Mouse (Mus musculus) heart, embryonic 14.5 days (tissue): Measurements from ENCODE around the gene Afm. TPM values are rescaled to one million over a fixed set of nuclear protein-coding genes. Genes with fewer than 3 reads are reported as not detected.

Experiments
- ATAC-seq: fragments of 200-750 bp; cut with Nextera tagmentation; 2 replicates; pipeline ENCODE4 v1.8.0; 2017; ENCODE audit warnings: low read depth, moderate TSS enrichment; ENCODE audit not compliant: insufficient number of reproducible peaks, insufficient read depth, low FRiP score
- H3K27ac ChIP-seq, 2 experiments: fragments of 200-500 bp in 1 of 2; fragments of 300-500 bp in 1 of 2; sonication (generic) in 1 of 2; replicated peaks in 1 of 2; 2 replicates each; pipeline ENCODE4 v1.5.1; 2012 to 2014; ENCODE audit warnings: low read depth in 2 of 2, low read length in 2 of 2, control low read depth in 1 of 2, mild to moderate bottlenecking in 1 of 2, mixed read lengths in 1 of 2; ENCODE audit not compliant: control insufficient read depth in 1 of 2, insufficient read depth in 1 of 2
- H3K27me3 ChIP-seq: fragments of 300-500 bp; sonication (generic); 2 replicates; pipeline ENCODE4 v1.6.1; 2014; ENCODE audit warnings: mild to moderate bottlenecking, low read length, control low read depth; ENCODE audit not compliant: control insufficient read depth, insufficient read depth
- H3K36me3 ChIP-seq: fragments of 300-500 bp; sonication (generic); 2 replicates; pipeline ENCODE4 v1.6.1; 2014; ENCODE audit warnings: mild to moderate bottlenecking, control low read depth, low read length, mixed read lengths; ENCODE audit not compliant: control insufficient read depth, insufficient read depth
- H3K4me1 ChIP-seq, 2 experiments: fragments of 200-500 bp in 1 of 2; fragments of 300-500 bp in 1 of 2; sonication (generic) in 1 of 2; 2 replicates each; pipeline ENCODE4 v1.6.1; 2012 to 2014; ENCODE audit warnings: low read length in 2 of 2, control low read depth in 1 of 2, mixed read lengths in 1 of 2; ENCODE audit not compliant: control insufficient read depth in 2 of 2, insufficient read depth in 2 of 2
- H3K4me2 ChIP-seq: fragments of 300-500 bp; sonication (generic); 2 replicates; pipeline ENCODE4 v1.6.1; 2014; ENCODE audit warnings: mild to moderate bottlenecking, low read length
- H3K4me3 ChIP-seq, 2 experiments: fragments of 200-500 bp in 1 of 2; fragments of 300-500 bp in 1 of 2; sonication (generic) in 1 of 2; 2 replicates each; pipeline ENCODE4 v1.5.1; 2012 to 2014; ENCODE audit warnings: low read length in 2 of 2, mild to moderate bottlenecking in 2 of 2, control low read depth in 1 of 2, low read depth in 1 of 2, moderate library complexity in 1 of 2; ENCODE audit not compliant: control insufficient read depth in 1 of 2, insufficient read depth in 1 of 2
- H3K9ac ChIP-seq: fragments of 300-500 bp; sonication (generic); 2 replicates; pipeline ENCODE4 v1.6.1; 2014; ENCODE audit warnings: mild to moderate bottlenecking, low read length
- H3K9me3 ChIP-seq: fragments of 300-500 bp; sonication (generic); 2 replicates; pipeline ENCODE4 v1.6.1; 2016; ENCODE audit warnings: low read length, control low read depth; ENCODE audit not compliant: control insufficient read depth
- WGBS: fragments of 180-500 bp; shearing (Covaris S2); extraction: QIAGEN DNeasy Blood & Tissue Kit; methylation state at CpG from one replicate; pipeline ENCODE4 v1.1.7; 2014; 5-methylcytosine and 5-hydroxymethylcytosine counted together
- polyA plus RNA-seq: library from polyadenylated mRNA; unstranded; fragments of >200 nt; fragmentation: Nextera tagmentation; extraction: Ambion mirVana; gene quantifications from 2 replicates; pipeline ENCODE4 v1.2.1, GENCODE M21; 2014

Afm gene
- polyA plus RNA-seq, 1 experiment from 2014 or later = not detected

DNA sequence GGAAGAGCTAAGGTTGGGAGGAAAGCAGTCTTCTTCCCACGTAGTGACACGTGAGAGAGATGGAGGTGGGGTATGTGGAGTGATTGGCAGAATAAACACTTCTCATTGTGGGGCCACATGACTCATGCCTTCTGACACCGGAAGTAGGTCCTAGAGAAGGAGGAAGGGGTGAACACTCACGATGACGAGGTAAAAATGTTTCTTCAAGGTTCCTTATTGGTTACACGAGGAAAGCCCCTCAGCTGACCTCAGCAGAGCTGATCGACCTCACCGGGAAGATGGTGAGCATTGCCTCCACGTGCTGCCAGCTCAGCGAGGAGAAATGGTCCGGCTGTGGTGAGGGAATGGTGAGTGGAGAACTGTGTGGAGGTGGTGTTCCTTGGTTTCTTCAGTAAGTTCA, 14.0 kb upstream of the Afm start:
- Histone ChIP-seq H3K27ac (no peak overlapping the region), H3K27me3 (no peaks in the 10 kb centered on the region), H3K4me2 (no peak overlapping the region), H3K36me3 (no peaks in the 10 kb centered on the region), H3K4me3 (no peak overlapping the region), H3K9ac (no peak overlapping the region), H3K4me1 (no peaks in the 10 kb centered on the region), H3K9me3 (no peaks in the 10 kb centered on the region)
- WGBS = 68% methylated on average over 11 of the region's 11 CpGs
- no peak for ATAC-seq

DNA sequence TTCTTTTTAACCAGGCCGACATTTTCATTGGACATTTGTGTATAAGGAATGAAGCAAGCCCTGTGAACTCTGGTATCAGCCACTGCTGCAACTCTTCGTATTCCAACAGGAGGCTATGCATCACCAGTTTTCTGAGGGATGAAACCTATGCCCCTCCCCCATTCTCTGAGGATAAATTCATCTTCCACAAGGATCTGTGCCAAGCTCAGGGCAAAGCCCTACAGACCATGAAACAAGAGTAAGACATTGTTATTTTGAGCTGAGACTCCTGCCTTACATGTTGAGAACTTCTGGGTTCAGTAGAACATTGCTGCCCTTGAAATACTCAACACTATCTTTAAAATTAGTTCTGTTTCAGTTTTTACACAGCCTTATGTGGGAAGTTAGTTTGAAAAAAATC, 12.2 kb upstream of the Afm start:
- Histone ChIP-seq H3K27me3 (no peaks in the 10 kb centered on the region), H3K9ac (no peak overlapping the region), H3K4me2 (no peak overlapping the region), H3K36me3 (no peaks in the 10 kb centered on the region), H3K27ac (no peak overlapping the region), H3K4me3 (no peak overlapping the region), H3K4me1 (no peaks in the 10 kb centered on the region), H3K9me3 (no peaks in the 10 kb centered on the region)
- 75% methylated on average over 2 of the region's 2 CpGs for WGBS
- no peak for ATAC-seq

DNA sequence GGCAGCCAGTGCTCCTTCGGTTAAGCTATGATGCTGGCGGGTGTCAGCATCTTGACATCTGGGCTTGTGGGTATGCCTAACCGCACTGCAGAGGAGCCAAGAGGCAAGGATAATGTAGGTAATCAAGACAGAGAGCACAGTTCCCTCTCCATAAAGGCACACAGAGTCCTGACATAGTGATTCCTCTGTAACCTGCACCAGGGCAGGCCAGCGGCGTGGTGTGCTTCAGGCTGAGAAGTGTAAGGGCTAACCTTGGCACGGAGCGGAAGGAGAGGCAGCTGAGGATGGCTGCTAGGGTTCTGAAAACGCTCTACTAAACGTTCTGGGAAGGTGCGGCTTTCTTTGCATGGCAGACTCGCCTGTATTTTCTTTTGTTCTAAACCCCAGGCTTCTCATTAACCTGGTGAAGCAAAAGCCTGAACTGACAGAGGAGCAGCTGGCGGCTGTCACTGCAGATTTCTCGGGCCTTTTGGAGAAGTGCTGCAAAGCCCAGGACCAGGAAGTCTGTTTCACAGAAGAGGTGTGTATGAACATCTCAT, 11.3 kb upstream of the Afm start:
- Histone ChIP-seq H3K27me3 (no peaks in the 10 kb centered on the region), H3K27ac (no peak overlapping the region), H3K9me3 (no peaks in the 10 kb centered on the region), H3K9ac (no peak overlapping the region), H3K36me3 (no peaks in the 10 kb centered on the region), H3K4me2 (no peak overlapping the region), H3K4me1 (no peaks in the 10 kb centered on the region), H3K4me3 (no peak overlapping the region)
- ATAC-seq = no peak
- 65% methylated on average over 13 of the region's 13 CpGs for whole genome bisulfite sequencing

DNA sequence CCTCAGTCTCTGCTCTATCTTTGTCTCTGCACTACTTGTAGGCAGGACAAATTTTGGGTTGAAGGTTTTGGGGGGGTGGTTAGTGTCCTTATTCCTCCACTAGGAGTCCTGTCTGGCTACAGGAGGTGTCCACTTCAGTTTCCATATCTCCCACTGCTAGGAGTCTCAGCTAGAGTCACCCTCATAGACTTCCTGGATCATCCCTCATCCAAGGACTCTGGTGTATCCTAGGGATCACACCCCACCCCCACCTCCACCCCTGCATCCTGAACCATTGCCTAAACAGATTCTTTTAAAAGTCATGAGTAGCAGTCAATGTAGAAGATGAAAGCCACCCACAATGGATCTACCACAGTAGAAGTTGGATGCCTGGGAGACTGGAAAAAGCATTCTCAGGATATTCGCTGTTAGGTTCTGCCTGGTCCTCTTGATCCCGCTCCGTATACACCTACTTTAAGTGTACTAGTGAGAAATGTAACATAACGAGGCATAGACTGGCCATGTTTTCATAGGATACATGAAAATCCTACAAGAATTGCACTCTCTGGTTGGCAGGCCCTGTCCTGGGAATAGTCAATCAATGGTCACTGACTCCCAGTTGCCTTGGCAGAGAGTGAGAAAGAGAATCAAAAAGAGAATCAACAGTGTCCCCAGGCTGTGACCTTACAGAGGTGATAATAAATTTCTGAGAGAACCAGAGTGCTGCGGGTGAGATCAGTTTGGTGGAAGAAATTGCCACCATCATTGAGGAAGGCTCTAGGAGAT, 8.7 kb upstream of the Afm start:
- Histone ChIP-seq H3K27me3 (no peaks in the 10 kb centered on the region), H3K27ac (no peak overlapping the region), H3K4me1 (no peaks in the 10 kb centered on the region), H3K36me3 (no peaks in the 10 kb centered on the region), H3K4me3 (no peak overlapping the region), H3K9me3 (no peaks in the 10 kb centered on the region), H3K9ac (no peak overlapping the region), H3K4me2 (no peak overlapping the region)
- no peak for ATAC-seq
- WGBS = 83% methylated on average over 5 of the region's 5 CpGs

DNA sequence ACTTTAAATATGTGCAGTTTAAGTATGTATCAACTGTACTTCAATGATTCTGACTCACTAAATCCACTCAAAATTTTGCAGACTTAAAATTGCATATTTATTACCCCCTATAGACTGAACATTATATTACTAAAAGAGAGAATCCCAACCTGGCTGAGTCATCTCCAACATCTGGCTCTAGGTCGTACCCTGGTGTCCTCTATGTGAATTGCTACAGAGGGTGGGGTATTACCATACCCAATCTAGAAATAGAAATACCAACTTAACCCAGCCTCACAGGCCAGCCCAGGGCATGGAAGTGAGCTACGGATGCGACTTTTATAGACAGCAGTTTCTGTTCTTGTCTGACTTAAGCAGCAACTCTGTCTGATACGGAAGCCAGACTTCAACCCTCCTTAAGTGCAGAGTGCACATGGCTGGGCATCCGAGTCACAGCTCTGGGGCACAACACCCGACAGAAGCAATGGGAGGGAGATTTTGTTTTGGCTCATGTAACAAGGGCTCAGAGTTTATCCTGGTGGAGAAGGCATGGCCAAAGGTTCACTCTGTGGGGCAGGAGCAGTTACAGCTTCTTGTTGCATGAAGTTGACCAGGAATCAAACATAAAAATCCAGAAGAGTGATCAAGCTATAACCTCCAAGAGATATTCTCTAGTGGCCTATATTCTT, 6.3 kb upstream of the Afm start:
- Histone ChIP-seq H3K4me3 (no peak overlapping the region), H3K36me3 (no peaks in the 10 kb centered on the region)

DNA sequence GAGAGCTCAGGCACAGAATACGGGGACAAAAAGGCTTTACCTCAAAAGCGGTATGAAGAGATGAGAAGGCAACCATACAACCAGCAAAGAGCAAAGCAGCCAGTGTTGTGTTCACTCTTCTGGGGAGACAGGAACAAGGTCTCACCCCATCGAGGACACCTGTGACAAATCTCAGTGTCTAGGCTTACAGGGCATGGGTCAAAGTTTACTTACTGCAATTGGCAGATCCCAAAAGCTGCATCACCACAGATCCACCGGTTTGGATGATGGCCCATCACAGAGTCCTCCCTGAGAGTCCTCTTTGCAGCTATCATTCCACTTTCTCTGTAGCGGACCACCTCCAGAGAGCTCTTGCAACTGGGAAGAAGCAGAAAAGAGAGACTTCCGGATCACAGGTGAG, 3.2 kb upstream of the Afm start:
- Histone ChIP-seq H3K4me2 (no peak overlapping the region), H3K4me1 (no peaks in the 10 kb centered on the region), H3K9ac (no peak overlapping the region), H3K4me3 (no peak overlapping the region), H3K9me3 (no peaks in the 10 kb centered on the region), H3K27me3 (no peaks in the 10 kb centered on the region), H3K36me3 (no peaks in the 10 kb centered on the region), H3K27ac (no peak overlapping the region)
- 87% methylated on average over 6 of the region's 6 CpGs for WGBS
- ATAC-seq = no peak

More for the DNA sequence above, 6.3 kb upstream of the Afm start:
- Histone ChIP-seq H3K4me2 (no peak overlapping the region), H3K27ac (no peak overlapping the region), H3K9me3 (no peaks in the 10 kb centered on the region), H3K4me1 (no peaks in the 10 kb centered on the region), H3K27me3 (no peaks in the 10 kb centered on the region), H3K9ac (no peak overlapping the region)
- WGBS = 67% methylated on average over 6 of the region's 6 CpGs
- no peak for ATAC-seq

DNA sequence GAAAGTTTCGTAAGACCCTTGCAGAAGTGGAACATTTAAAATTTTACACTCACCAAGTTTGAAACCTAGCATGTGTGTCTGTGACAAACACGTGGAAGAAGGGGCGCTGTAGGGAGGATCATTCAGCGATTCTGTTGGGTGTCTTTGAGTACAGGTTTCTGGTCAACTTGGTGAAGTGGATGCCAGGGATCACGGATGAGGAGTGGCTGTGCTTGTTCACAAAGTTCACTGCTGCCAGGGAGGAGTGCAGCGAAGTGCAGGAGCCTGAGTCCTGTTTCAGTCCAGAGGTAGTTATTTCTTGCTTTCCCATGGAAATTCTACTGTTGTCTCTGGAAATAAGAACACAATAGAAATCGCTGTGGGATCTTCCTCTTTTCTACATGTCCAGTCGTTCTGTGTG, 32.5 kb downstream of the Afm start:
- Histone ChIP-seq H3K4me2 (no peak overlapping the region), H3K36me3 (no peaks in the 10 kb centered on the region), H3K9me3 (no peaks in the 10 kb centered on the region), H3K4me1 (no peaks in the 10 kb centered on the region; a peak in 1 of 4 replicates), H3K27me3 (no peaks in the 10 kb centered on the region), H3K9ac (no peak overlapping the region), H3K4me3 (no peak overlapping the region), H3K27ac (no peak overlapping the region)
- 79% methylated on average over 8 of the region's 8 CpGs for WGBS
- ATAC-seq = no peak
